Mouse (Mus musculus): Measurements from ENCODE around the gene Plagl1. TPM values are rescaled to one million over a fixed set of nuclear protein-coding genes. Genes with fewer than 3 reads are reported as not detected.

Plagl1 gene
- polyA plus RNA-seq, 2 experiments: 354 to 841 TPM

GRCm38 (mm10) chr10:13082459-13082858 lies 22.2 kb downstream of the Plagl1 start:
- H3K36me3 ChIP-seq (ENCODE audit: control insufficient read depth, insufficient read depth, low read length): no peaks in the 10 kb centered on the region
- no peak overlapping the region for H3K9ac ChIP-seq (ENCODE audit: low read depth, low read length, severe bottlenecking)
- no peak for TF ChIP-seq POLR2A (IDR thresholded peaks at IDR 0.05; ENCODE audit: borderline replicate concordance, extremely low read depth, insufficient read depth, insufficient read length)
- H3K4me1 ChIP-seq (ENCODE audit: control insufficient read depth, insufficient read depth, low read length): no peaks in the 10 kb centered on the region
- no peak overlapping the region for H3K4me2 ChIP-seq (replicated peaks; ENCODE audit: low read depth, low read length, severe bottlenecking)
- ATAC-seq (ENCODE audit: low FRiP score, low read depth) (peak; percentile 87), DNase-seq (ENCODE audit: low spot score) (peak; percentile 45)
- 78% methylated on average over 12 of the region's 12 CpGs for WGBS
- H3K27ac ChIP-seq (replicated peaks; ENCODE audit: low read depth, low read length): no peak overlapping the region
- no peaks in the 10 kb centered on the region for H3K9me3 ChIP-seq (ENCODE audit: control insufficient read depth, low read length)
- no peak overlapping the region for H3K4me3 ChIP-seq (replicated peaks; ENCODE audit: low read length)
- no peaks in the 10 kb centered on the region for H3K27me3 ChIP-seq (ENCODE audit: control insufficient read depth, insufficient read depth, low read length)

DNA sequence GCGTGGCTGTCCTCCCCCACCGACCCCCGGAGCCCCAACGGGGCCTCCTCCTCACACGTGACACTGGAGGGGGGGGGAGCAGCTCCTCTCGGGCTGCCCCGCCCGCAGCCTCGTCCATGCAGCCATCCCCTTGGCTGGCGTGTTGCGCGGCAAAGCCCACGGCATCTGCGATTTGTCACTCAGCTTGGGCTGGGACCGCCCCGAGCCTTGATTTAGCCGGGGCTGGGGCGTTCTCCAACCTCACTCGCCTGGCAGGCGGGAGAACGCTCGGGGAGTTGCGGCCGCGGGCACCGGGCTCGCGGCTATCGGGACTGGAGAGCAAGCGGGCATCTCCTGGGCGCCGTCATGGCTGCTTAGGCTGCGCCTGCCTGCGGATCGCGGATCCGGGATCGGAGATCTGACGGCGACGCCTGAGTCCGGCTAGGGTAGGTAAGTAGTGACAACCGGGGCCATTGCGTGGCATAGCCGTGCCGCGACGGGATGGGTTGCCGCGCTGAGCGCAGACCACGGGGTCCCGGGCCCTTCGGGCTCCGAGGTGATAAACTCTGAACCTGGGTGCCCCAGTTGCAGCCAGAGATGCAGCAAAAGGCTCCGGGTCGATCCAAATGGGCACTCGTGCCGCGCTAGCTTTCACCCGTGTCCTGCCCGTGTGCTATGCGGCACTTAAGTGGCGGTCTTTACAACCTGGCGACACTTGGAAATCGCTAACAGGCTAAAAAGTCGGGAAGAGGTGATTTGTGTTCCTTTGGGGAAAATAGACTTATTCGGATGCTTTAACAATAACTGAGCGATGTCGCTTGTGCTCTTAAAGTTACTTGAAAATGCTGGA lies 30.5 kb downstream of the Plagl1 start:
- peak overlapping the region; percentile 55 for H3K4me2 ChIP-seq (replicated peaks; ENCODE audit: low read depth, low read length, severe bottlenecking)
- no peaks in the 10 kb centered on the region for H3K36me3 ChIP-seq (ENCODE audit: control insufficient read depth, insufficient read depth, low read length)
- DNase-seq (ENCODE audit: low spot score) (peak; percentile 87), ATAC-seq (ENCODE audit: low FRiP score, low read depth) (peak; percentile 93)
- TF ChIP-seq POLR2A (IDR thresholded peaks at IDR 0.05; ENCODE audit: borderline replicate concordance, extremely low read depth, insufficient read depth, insufficient read length): peak; percentile 96
- 46% methylated on average over 55 of the region's 70 CpGs for whole genome bisulfite sequencing
- H3K27ac ChIP-seq (replicated peaks; ENCODE audit: low read depth, low read length): peak overlapping the region; percentile 65
- no peaks in the 10 kb centered on the region for H3K27me3 ChIP-seq (ENCODE audit: control insufficient read depth, insufficient read depth, low read length)
- H3K9me3 ChIP-seq (ENCODE audit: control insufficient read depth, low read length): peaks cover 33% of the 10 kb centered on the region
- H3K4me3 ChIP-seq (replicated peaks; ENCODE audit: low read length): peak overlapping the region; percentile 62
- H3K4me1 ChIP-seq (ENCODE audit: control insufficient read depth, insufficient read depth, low read length): no peaks in the 10 kb centered on the region
- peak overlapping the region; percentile 79 for H3K9ac ChIP-seq (ENCODE audit: low read depth, low read length, severe bottlenecking)

DNA sequence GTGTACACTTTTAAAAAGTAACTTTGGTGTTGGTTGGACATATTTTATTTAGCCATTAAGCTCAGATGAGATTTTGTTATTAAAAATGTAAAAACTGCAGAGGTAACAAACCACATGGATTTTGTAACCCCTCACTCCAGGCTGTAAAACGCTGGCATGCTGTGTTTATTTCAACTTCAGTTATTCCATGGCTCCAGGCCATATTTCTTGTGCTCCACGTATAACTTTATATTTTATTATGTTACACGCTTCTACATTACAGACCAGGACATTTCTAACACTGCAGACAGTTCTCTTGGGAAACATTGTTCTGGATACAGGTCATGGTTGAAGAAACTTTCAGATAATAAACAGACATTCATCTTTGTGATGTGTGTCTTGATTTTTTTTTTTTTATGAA lies 32.7 kb downstream of the Plagl1 start:
- Histone ChIP-seq H3K4me1 (ENCODE audit: control insufficient read depth, insufficient read depth, low read length) (no peaks in the 10 kb centered on the region), H3K4me3 (replicated peaks; ENCODE audit: low read length) (peak overlapping the region; percentile 62), H3K4me2 (replicated peaks; ENCODE audit: low read depth, low read length, severe bottlenecking) (peak overlapping the region; percentile 34), H3K9ac (ENCODE audit: low read depth, low read length, severe bottlenecking) (no peak overlapping the region), H3K27me3 (ENCODE audit: control insufficient read depth, insufficient read depth, low read length) (no peaks in the 10 kb centered on the region), H3K27ac (replicated peaks; ENCODE audit: low read depth, low read length) (no peak overlapping the region), H3K9me3 (ENCODE audit: control insufficient read depth, low read length) (peaks cover 32% of the 10 kb centered on the region), H3K36me3 (ENCODE audit: control insufficient read depth, insufficient read depth, low read length) (no peaks in the 10 kb centered on the region)
- peak; percentile 67 for DNase-seq (ENCODE audit: low spot score)
- no peak for TF ChIP-seq POLR2A (IDR thresholded peaks at IDR 0.05; ENCODE audit: borderline replicate concordance, extremely low read depth, insufficient read depth, insufficient read length)
- 28% methylated on average over 3 of the region's 3 CpGs for WGBS
- peak; percentile 41; the same call in 1 of the 2 replicates for ATAC-seq (ENCODE audit: low FRiP score, low read depth)

DNA sequence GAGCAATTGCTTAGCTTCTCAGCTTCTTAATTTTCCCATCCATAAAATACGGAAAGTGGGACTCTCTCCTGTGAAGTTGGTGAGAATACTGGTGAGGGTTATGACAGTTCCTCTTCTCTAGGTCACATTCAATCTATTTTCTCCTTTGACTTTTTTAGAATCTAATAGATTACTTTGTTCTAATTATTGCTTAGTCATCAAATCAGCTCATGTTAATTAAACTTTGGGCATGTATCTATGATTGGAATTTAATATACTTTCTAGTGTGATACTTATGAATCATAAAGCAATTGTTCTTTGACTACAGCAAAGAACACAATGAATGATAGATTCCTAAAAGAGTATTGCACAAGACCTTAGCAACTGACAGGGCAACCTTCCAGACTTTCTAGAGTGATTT lies 38.6 kb downstream of the Plagl1 start:
- no peak for ATAC-seq (ENCODE audit: low FRiP score, low read depth)
- no peak overlapping the region for H3K4me2 ChIP-seq (replicated peaks; ENCODE audit: low read depth, low read length, severe bottlenecking)
- no peaks in the 10 kb centered on the region for H3K27me3 ChIP-seq (ENCODE audit: control insufficient read depth, insufficient read depth, low read length)
- H3K4me1 ChIP-seq (ENCODE audit: control insufficient read depth, insufficient read depth, low read length): no peaks in the 10 kb centered on the region
- H3K27ac ChIP-seq (replicated peaks; ENCODE audit: low read depth, low read length): no peak overlapping the region
- DNase-seq (ENCODE audit: low spot score): no peak
- H3K4me3 ChIP-seq (replicated peaks; ENCODE audit: low read length): no peak overlapping the region
- H3K36me3 ChIP-seq (ENCODE audit: control insufficient read depth, insufficient read depth, low read length): no peaks in the 10 kb centered on the region
- H3K9ac ChIP-seq (ENCODE audit: low read depth, low read length, severe bottlenecking): no peak overlapping the region
- no peaks in the 10 kb centered on the region for H3K9me3 ChIP-seq (ENCODE audit: control insufficient read depth, low read length)
- WGBS: 88% methylated on average over 1 of the region's 1 CpGs
- no peak for TF ChIP-seq POLR2A (IDR thresholded peaks at IDR 0.05; ENCODE audit: borderline replicate concordance, extremely low read depth, insufficient read depth, insufficient read length)

DNA sequence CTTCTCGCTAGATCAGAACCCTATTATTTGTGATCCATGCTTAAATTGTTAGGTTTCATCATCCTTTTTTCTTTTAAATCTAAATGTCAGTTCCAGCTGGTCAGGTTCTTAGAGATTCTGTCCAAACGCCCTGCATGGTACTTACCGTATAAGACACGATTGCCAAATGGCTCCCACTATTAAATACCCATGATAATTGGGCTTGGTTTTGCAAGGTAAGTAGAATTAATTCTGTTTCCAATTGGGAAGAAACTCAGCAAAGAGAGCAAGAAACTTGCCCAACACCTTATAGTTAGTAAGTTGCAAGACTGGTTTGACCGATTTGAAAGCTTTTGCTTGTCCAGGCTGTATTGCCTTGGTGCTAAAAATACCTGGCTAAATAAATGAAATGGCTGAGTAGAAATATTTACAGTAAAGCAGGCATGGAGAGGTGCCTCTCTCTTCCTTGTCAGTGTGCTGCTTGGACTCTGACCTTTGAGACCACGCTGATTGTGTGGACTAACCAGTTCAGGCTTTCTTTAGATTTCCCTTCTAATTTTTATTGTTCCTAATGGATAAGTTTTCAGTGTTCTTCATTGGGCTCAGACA lies 39.9 kb downstream of the Plagl1 start:
- no peaks in the 10 kb centered on the region for H3K9me3 ChIP-seq (ENCODE audit: control insufficient read depth, low read length)
- H3K4me1 ChIP-seq (ENCODE audit: control insufficient read depth, insufficient read depth, low read length): no peaks in the 10 kb centered on the region
- TF ChIP-seq POLR2A (IDR thresholded peaks at IDR 0.05; ENCODE audit: borderline replicate concordance, extremely low read depth, insufficient read depth, insufficient read length): no peak
- H3K27ac ChIP-seq (replicated peaks; ENCODE audit: low read depth, low read length): no peak overlapping the region
- H3K36me3 ChIP-seq (ENCODE audit: control insufficient read depth, insufficient read depth, low read length): no peaks in the 10 kb centered on the region
- H3K4me3 ChIP-seq (replicated peaks; ENCODE audit: low read length): no peak overlapping the region
- H3K4me2 ChIP-seq (replicated peaks; ENCODE audit: low read depth, low read length, severe bottlenecking): no peak overlapping the region
- ATAC-seq (ENCODE audit: low FRiP score, low read depth) (no peak), DNase-seq (ENCODE audit: low spot score) (no peak)
- no peak overlapping the region for H3K9ac ChIP-seq (ENCODE audit: low read depth, low read length, severe bottlenecking)
- WGBS: 84% methylated on average over 6 of the region's 6 CpGs
- no peaks in the 10 kb centered on the region for H3K27me3 ChIP-seq (ENCODE audit: control insufficient read depth, insufficient read depth, low read length)
